Mouse (Mus musculus) adrenal gland, adult 18-20 months (tissue): ENCODE measurements around the gene Preb. TPM values are rescaled to one million over a fixed set of nuclear protein-coding genes. Genes with fewer than 3 reads are reported as not detected.

Experiments
- DNase-seq, 2 experiments: peaks; one replicate each; pipeline ENCODE4 v3.0.0; 2021 to 2022; ENCODE audit warnings: low spot score in 2 of 2
- total RNA-seq, 2 experiments: library from RNA; stranded (reverse); gene quantifications; 1 replicate in 1 of 2; 2 replicates in 1 of 2; pipeline ENCODE4 v1.2.3; 2021

Gene Preb
- total RNA-seq, 2 experiments from 2014 or later: 146 to 149 TPM

DNA sequence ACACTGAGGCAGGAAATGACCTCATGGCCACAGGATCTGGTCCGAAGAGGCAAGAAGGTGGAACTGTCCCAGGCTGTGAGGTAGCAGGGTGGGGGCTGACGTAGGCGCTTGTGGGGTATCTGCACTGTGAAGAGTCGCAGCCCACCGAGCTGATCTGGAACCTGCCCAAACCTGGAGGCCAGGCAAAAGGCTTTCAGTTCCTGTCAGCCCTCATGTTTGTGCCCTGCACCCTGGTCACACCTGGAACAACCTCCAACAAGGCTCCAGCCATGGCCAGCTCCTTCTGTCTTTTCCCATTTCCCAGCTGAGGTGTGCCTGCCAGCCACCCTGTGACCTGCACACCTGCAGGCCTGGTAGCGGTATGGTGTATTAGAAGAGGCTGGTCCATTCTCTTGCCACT is 2.3 kb downstream of the Preb start:
- no peak for DNase-seq

GRCm38 (mm10) chr5:30955751-30956150 is 4.4 kb downstream of the Preb start:
- no peak for DNase-seq

DNA sequence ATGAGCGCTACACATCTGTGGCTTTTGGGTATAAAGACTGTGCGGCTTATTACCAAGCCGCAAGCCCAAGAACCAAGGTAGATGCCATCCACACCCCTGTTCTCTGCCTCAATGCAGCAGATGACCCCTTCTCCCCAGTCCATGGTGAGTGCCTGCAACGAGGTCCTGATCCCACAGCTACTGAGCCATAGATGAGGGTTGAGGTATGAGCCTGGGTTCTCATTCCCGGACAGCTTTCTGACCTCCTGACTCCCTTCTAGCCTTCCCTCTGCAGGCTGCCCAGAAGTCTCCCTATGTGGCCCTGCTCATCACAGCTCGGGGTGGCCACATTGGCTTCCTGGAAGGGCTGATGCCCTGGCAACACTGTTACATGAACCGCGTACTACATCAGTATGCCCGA is 5.6 kb downstream of the Preb start:
- no peak for DNase-seq

GRCm38 (mm10) chr5:30954065-30954464 is 6.1 kb downstream of the Preb start:
- DNase-seq: no peak

DNA sequence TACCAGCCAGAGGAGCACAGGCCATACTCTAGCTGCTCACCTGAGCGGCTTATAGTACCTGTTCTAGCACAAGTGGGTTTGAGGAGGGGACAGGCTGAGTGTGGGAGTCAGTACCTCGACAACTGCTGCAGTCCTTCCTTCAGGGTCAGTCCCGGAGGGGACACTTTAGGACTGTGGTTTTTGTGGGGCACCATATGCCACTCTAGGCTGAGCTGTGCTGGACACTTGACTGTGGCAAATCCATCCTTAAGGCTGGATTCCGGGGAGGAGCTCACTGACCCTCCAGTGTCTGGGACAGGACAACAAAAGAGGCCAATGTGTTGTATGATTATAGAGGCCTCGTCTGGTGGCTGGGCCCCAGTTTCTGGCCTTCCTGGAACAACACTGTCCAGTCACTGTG is 7.6 kb downstream of the Preb start:
- DNase-seq: no peak

DNA sequence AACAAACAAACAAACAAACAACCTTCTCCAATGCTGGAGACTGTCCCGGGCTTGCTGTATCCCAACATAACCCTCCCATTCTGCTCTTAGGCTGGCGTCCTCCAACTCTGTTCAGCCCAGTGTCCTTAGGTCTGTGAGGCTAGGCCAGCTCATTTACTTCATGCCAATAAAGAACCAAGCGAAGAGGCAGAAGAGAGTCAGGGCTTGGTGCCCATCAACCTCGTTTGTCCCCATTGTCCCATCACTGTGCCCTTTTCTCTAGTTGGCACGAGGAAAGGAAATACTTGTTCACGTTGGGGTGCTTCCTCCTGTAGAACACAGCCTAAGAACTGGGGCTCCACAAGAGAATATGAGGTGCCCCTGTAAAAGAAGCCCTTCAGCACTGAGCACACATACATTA is 8.5 kb downstream of the Preb start:
- DNase-seq: no peak

DNA sequence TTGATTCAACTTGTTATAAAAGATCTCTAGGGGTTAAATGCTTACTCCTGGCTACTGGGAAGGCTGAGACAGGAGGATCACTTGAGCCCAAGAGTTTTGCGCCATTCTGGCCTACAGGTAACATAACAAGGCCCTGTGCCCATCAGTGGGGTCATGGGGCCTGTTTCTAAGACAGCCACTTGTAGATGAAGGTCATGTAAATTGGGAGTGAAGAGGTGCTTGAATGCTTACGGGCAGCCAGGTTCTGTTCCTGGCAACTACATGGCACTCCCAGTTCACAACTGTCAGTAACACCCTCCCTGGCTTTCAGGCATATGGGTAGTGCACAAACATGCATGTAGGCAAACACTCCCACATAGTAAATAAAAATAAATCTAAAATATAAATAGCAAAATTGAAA is 9.2 kb downstream of the Preb start:
- no peak for DNase-seq

DNA sequence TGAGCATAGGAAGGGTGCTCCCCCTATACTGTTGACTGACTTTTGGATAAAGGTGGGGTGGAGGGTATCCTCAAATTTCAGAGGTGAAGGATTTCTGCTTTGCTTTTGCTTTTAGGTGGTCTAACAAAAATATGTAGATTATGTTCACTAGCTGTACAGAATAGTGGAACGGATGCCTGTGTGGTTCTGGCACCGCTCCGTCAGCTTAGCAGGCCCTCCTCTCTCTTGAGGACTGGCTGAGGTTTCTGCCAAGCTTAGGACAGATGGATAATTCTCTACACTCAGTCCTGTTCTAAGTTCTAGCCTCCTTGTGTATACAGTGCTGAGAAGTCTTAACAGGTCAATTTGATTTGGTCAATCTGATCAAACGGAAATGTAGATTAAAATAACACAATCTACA is 9.7 kb downstream of the Preb start:
- DNase-seq: no peak

GRCm38 (mm10) chr5:30949654-30950326 is 10.4 kb downstream of the Preb start:
- DNase-seq: peak; percentile 92

- no peak for DNase-seq
Measured at GRCm38 (mm10) chr5:30948620-30949019, 11.5 kb downstream of the Preb start.

GRCm38 (mm10) chr5:30944956-30945781 is 15.0 kb downstream of the Preb start, which contains the start of gene Cgref1:
TSS of gene Cgref1 (minus strand) at chr5:30945591.
- DNase-seq: peak; percentile 61 to 65

DNA sequence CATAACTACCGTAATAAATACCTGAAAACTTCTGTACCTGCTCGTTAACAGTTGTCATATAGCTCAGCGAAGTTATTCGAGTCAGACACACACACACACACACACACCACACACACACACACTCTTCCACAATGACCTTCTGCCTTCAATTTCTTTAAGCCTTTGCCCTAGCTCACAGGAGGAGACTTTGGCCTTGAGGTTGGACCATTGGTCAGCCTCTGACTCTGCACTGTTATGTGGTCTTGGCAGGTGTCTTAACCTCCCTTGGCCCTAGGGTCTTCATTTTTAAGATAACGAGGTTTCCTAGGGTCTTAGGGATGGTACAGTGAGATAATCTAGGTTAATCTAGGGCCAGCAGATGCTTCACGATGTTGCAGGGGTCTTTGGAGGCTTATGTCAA is 15.8 kb downstream of the Preb start:
- no peak for DNase-seq

GRCm38 (mm10) chr5:30943004-30943403 is 17.2 kb downstream of the Preb start:
- no peak for DNase-seq

- no peak for DNase-seq
Measured at GRCm38 (mm10) chr5:30934725-30935461, 25.3 kb downstream of the Preb start.

DNA sequence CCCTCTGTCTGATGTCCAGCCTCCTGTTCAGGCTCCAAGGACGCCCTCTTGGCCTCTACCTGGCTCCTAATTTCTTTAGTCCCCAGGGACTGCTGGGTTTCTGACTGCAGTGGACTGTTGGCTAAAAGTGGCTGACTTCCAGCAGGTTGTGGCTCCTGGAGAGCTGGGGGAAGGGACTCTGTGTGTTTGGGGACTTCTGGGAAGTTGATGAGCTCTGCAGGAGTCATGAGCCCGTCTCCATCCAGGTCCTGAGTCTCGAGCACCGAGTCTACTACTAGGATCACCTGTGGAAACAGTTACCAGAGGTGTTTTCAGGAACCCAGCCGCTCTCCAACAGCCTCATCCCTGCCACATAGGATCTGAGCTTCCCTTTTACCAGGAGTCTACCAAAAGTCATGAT is 26.5 kb downstream of the Preb start:
- no peak for DNase-seq

- DNase-seq: no peak
Measured at GRCm38 (mm10) chr5:30931378-30931777, 28.8 kb downstream of the Preb start.

DNA sequence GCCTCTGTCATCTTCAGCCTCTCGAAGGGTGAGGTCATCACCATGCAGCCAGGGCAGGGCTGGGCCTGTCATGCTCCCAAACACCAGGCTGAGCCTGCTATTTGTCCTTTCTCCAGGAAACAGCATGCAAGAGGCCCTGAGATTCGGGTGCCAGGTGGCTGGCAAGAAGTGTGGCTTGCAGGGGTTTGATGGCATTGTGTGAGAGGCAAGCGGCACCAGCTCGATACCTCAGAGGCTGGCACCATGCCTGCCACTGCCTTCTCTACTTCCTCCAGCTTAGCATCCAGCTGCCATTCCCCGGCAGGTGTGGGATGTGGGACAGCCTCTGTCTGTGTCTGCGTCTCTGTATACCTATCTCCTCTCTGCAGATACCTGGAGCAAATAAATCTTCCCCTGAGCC is 29.3 kb downstream of the Preb start:
- DNase-seq: no peak

GRCm38 (mm10) chr5:30930121-30930520 is 30.0 kb downstream of the Preb start:
- DNase-seq: peak; percentile 67 to 73

- no peak for DNase-seq
Measured at GRCm38 (mm10) chr5:30927945-30928529, 32.1 kb downstream of the Preb start.

DNA sequence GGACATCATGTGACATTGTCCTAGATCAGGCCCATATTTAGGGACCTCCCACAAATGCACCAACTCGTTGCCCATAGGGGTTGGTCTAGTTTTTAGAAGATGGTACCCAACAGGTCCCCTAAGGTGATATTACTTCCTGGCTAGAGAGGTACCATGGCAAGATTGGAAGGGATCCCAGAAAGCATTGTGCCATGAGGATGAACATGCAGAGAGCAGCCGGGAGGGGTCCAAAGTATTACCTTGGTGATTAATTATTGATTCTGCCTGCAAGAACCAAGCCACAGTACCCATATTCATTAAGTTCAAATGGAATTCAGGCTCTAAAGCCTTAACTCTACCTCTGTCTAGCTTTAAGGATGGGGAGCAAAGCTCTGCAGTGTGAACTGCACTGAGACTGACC is 34.1 kb downstream of the Preb start:
- DNase-seq: no peak

- no peak for DNase-seq
Measured at GRCm38 (mm10) chr5:30925217-30925616, 34.9 kb downstream of the Preb start.

GRCm38 (mm10) chr5:30924614-30925013 is 35.5 kb downstream of the Preb start:
- no peak for DNase-seq
